Mouse (Mus musculus): Measurements from ENCODE around the gene Gm26620. TPM values are rescaled to one million over a fixed set of nuclear protein-coding genes. Genes with fewer than 3 reads are reported as not detected.
A peak's percentile ranks its signal among the peaks of the same experiment; 100 is the strongest.

Gm26620 gene
- polyA plus RNA-seq, 1 experiment from 2014 or later = 1.4 TPM

- H3K4me3 ChIP-seq (ENCODE audit: low read depth, low read length) = no peak overlapping the region
- H3K4me1 ChIP-seq (replicated peaks; ENCODE audit: control insufficient read depth, insufficient read depth) = 0 out of 2 replicates have a peak, but pooled peaks cover 3% of the 10 kb centered on the region
- no peak overlapping the region for H3K9ac ChIP-seq (ENCODE audit: low read length)
- DNase-seq (ENCODE audit: low spot score) (no peak), ATAC-seq (ENCODE audit: low FRiP score, low TSS enrichment) (no peak)
- TF ChIP-seq EP300 (optimal IDR thresholded peaks at IDR 0.05) (no peak), CTCF (IDR thresholded peaks at IDR 0.05; ENCODE audit: low read depth) (no peak)
- WGBS = 46% methylated on average over 13 of the region's 13 CpGs
- H3K27me3 ChIP-seq (ENCODE audit: control insufficient read depth, insufficient read depth, low read length) = no peaks in the 10 kb centered on the region
- no peaks in the 10 kb centered on the region for H3K36me3 ChIP-seq (ENCODE audit: control insufficient read depth, insufficient read depth, low read length)
- H3K9me3 ChIP-seq (ENCODE audit: control insufficient read depth, low read length) = no peaks in the 10 kb centered on the region
- H3K4me2 ChIP-seq (replicated peaks; ENCODE audit: low read depth) = 0 out of 2 replicates have a peak overlapping the region, but pooled peaks have one; percentile 8
- H3K27ac ChIP-seq (replicated peaks) = no peak overlapping the region
These were observed 23.0 kb upstream of the Gm26620 start for GRCm38 (mm10) chr1:170861671-170862434.

DNA sequence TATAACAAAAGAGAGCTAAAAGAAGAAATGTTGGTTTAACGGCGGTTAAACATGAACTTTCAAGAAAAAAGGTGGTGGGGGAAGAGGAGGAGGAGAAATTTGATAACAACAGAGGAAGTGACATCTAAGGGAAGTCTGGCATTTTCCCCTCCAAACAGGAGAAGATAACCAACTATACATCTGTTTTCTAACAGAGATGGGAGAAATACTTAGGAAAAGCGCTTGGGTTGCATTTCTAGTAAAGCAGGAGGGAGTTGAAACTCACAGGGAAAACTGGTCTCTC lies 22.5 kb upstream of the Gm26620 start:
- Histone ChIP-seq H3K36me3 (ENCODE audit: control insufficient read depth, insufficient read depth, low read length) (no peaks in the 10 kb centered on the region), H3K27ac (replicated peaks) (no peak overlapping the region), H3K4me1 (replicated peaks; ENCODE audit: control insufficient read depth, insufficient read depth) (0 out of 2 replicates have a peak, but pooled peaks cover 3% of the 10 kb centered on the region), H3K4me2 (replicated peaks; ENCODE audit: low read depth) (no peak overlapping the region), H3K9me3 (ENCODE audit: control insufficient read depth, low read length) (no peaks in the 10 kb centered on the region), H3K27me3 (ENCODE audit: control insufficient read depth, insufficient read depth, low read length) (no peaks in the 10 kb centered on the region), H3K4me3 (ENCODE audit: low read depth, low read length) (no peak overlapping the region), H3K9ac (ENCODE audit: low read length) (no peak overlapping the region)
- 34% methylated on average over 3 of the region's 3 CpGs for WGBS
- TF ChIP-seq CTCF (IDR thresholded peaks at IDR 0.05; ENCODE audit: low read depth) = no peak
- no peak for TF ChIP-seq EP300 (optimal IDR thresholded peaks at IDR 0.05)
- ATAC-seq (ENCODE audit: low FRiP score, low TSS enrichment) (no peak), DNase-seq (ENCODE audit: low spot score) (no peak)

- Histone ChIP-seq H3K4me1 (replicated peaks; ENCODE audit: control insufficient read depth, insufficient read depth) (0 out of 2 replicates have a peak, but pooled peaks cover 3% of the 10 kb centered on the region), H3K27ac (replicated peaks) (no peak overlapping the region), H3K36me3 (ENCODE audit: control insufficient read depth, insufficient read depth, low read length) (no peaks in the 10 kb centered on the region), H3K9ac (ENCODE audit: low read length) (no peak overlapping the region), H3K4me2 (replicated peaks; ENCODE audit: low read depth) (no peak overlapping the region), H3K9me3 (ENCODE audit: control insufficient read depth, low read length) (no peaks in the 10 kb centered on the region), H3K27me3 (ENCODE audit: control insufficient read depth, insufficient read depth, low read length) (no peaks in the 10 kb centered on the region), H3K4me3 (ENCODE audit: low read depth, low read length) (no peak overlapping the region)
- DNase-seq (ENCODE audit: low spot score) (no peak), ATAC-seq (ENCODE audit: low FRiP score, low TSS enrichment) (no peak)
- 52% methylated on average over 4 of the region's 4 CpGs for WGBS
- TF ChIP-seq CTCF (IDR thresholded peaks at IDR 0.05; ENCODE audit: low read depth) (no peak), EP300 (optimal IDR thresholded peaks at IDR 0.05) (no peak)
These were observed 21.8 kb upstream of the Gm26620 start for GRCm38 (mm10) chr1:170863033-170863432.

GRCm38 (mm10) chr1:170864234-170864633 lies 20.6 kb upstream of the Gm26620 start:
- no peak for TF ChIP-seq CTCF (IDR thresholded peaks at IDR 0.05; ENCODE audit: low read depth)
- TF ChIP-seq EP300 (optimal IDR thresholded peaks at IDR 0.05) = no peak
- no peak overlapping the region for H3K9ac ChIP-seq (ENCODE audit: low read length)
- 0 out of 2 replicates have a peak, but pooled peaks cover 3% of the 10 kb centered on the region for H3K4me1 ChIP-seq (replicated peaks; ENCODE audit: control insufficient read depth, insufficient read depth)
- DNase-seq (ENCODE audit: low spot score) (no peak), ATAC-seq (ENCODE audit: low FRiP score, low TSS enrichment) (no peak)
- no peak overlapping the region for H3K4me3 ChIP-seq (ENCODE audit: low read depth, low read length)
- H3K9me3 ChIP-seq (ENCODE audit: control insufficient read depth, low read length) = no peaks in the 10 kb centered on the region
- no peaks in the 10 kb centered on the region for H3K36me3 ChIP-seq (ENCODE audit: control insufficient read depth, insufficient read depth, low read length)
- no peak overlapping the region for H3K4me2 ChIP-seq (replicated peaks; ENCODE audit: low read depth)
- no peaks in the 10 kb centered on the region for H3K27me3 ChIP-seq (ENCODE audit: control insufficient read depth, insufficient read depth, low read length)
- no peak overlapping the region for H3K27ac ChIP-seq (replicated peaks)

DNA sequence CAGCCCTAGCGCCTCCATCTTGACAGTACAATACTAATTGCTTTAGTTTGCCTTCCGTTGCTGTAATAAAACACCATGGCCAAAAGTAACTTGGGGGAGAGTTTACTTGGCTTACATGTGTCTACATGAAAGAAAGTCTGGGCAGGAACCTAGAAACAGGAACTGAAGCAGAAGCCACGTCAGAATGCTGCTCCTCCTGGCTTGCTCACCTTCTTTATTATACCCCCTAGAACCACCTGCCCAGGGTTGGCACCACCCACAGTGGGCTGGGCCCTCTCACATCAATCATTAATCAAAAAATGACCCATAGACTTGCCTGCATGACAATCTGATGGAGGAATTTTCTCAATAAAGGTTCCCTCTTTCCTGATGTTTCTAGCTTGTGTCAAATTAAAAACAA lies 20.1 kb upstream of the Gm26620 start:
- Histone ChIP-seq H3K27me3 (ENCODE audit: control insufficient read depth, insufficient read depth, low read length) (no peaks in the 10 kb centered on the region), H3K27ac (replicated peaks) (no peak overlapping the region), H3K36me3 (ENCODE audit: control insufficient read depth, insufficient read depth, low read length) (no peaks in the 10 kb centered on the region), H3K4me3 (ENCODE audit: low read depth, low read length) (no peak overlapping the region), H3K9me3 (ENCODE audit: control insufficient read depth, low read length) (no peaks in the 10 kb centered on the region), H3K4me2 (replicated peaks; ENCODE audit: low read depth) (no peak overlapping the region), H3K4me1 (replicated peaks; ENCODE audit: control insufficient read depth, insufficient read depth) (0 out of 2 replicates have a peak, but pooled peaks cover 3% of the 10 kb centered on the region), H3K9ac (ENCODE audit: low read length) (no peak overlapping the region)
- ATAC-seq (ENCODE audit: low FRiP score, low TSS enrichment) = no peak
- no peak for TF ChIP-seq CTCF (IDR thresholded peaks at IDR 0.05; ENCODE audit: low read depth)
- TF ChIP-seq EP300 (optimal IDR thresholded peaks at IDR 0.05) = no peak
- DNase-seq (ENCODE audit: low spot score) = no peak
- 68% methylated on average over 3 of the region's 3 CpGs for WGBS

- H3K4me1 ChIP-seq (replicated peaks; ENCODE audit: control insufficient read depth, insufficient read depth) = 0 out of 2 replicates have a peak, but pooled peaks cover 3% of the 10 kb centered on the region
- no peak overlapping the region for H3K9ac ChIP-seq (ENCODE audit: low read length)
- no peaks in the 10 kb centered on the region for H3K27me3 ChIP-seq (ENCODE audit: control insufficient read depth, insufficient read depth, low read length)
- H3K4me3 ChIP-seq (ENCODE audit: low read depth, low read length) = no peak overlapping the region
- H3K4me2 ChIP-seq (replicated peaks; ENCODE audit: low read depth) = no peak overlapping the region
- TF ChIP-seq EP300 (optimal IDR thresholded peaks at IDR 0.05) = no peak
- no peak for TF ChIP-seq CTCF (IDR thresholded peaks at IDR 0.05; ENCODE audit: low read depth)
- H3K9me3 ChIP-seq (ENCODE audit: control insufficient read depth, low read length) = no peaks in the 10 kb centered on the region
- ATAC-seq (ENCODE audit: low FRiP score, low TSS enrichment) = no peak
- H3K27ac ChIP-seq (replicated peaks) = no peak overlapping the region
- no peaks in the 10 kb centered on the region for H3K36me3 ChIP-seq (ENCODE audit: control insufficient read depth, insufficient read depth, low read length)
- no peak for DNase-seq (ENCODE audit: low spot score)
- 73% methylated on average over 5 of the region's 5 CpGs for WGBS
These were observed 19.5 kb upstream of the Gm26620 start for GRCm38 (mm10) chr1:170865406-170865805.
